Mouse (Mus musculus) c-Kit-positive CD71-negative TER-119-negative erythroid progenitor cells, embryonic 14.5 days (primary cell): Measurements from ENCODE around the gene Umad1.

Experiments used
- DNase-seq: peaks from one replicate; pipeline ENCODE4 v3.0.0-alpha.2; 2013; ENCODE audit warnings: low read depth

The Umad1 gene

DNA sequence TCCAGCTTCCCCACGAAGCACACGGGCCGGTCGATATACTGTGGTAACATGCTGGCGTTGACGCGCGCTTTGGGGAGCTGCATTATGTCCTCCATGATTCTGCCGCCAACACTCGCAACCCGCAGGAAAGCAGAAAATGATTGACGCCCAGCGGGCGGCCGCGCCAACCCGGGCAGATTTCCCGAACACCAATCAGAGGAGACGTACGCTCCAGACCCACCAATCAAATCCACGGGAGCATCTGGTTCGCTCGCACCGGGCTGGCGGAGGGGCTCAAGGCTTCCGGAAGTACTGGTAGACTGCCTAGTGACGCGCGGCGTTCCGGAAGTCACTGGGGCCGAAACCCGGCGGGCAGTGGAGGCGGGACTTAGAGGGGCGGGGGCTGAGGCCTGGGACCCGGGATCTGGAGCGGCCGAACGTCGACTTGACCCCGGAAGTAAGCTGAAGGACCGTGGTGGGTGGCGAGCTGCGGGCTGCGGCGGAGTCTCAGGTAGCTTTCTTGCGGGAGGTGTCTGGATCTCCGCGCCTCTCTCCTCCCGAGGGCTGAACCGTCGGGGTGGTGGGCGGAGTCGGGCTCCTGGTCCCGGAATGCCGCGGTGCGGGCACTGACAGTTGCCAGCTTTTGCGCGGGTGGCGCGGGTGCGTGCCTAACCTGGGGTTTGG, at the start of gene Umad1, which contains the start of the genes Rpa3 and Gm45062:
TSS of gene Umad1 (plus strand) at position 285 of the 663 bp plus-strand sequence.
TSS of gene Rpa3 (minus strand) at position 170 of the 663 bp plus-strand sequence.
TSS of gene Gm45062 (plus strand) at position 447 of the 663 bp plus-strand sequence.
- DNase-seq: peak; percentile 95

- no peak for DNase-seq
These were observed 49.3 kb upstream of the Umad1 start for GRCm38 (mm10) chr6:8209866-8210186.

DNA sequence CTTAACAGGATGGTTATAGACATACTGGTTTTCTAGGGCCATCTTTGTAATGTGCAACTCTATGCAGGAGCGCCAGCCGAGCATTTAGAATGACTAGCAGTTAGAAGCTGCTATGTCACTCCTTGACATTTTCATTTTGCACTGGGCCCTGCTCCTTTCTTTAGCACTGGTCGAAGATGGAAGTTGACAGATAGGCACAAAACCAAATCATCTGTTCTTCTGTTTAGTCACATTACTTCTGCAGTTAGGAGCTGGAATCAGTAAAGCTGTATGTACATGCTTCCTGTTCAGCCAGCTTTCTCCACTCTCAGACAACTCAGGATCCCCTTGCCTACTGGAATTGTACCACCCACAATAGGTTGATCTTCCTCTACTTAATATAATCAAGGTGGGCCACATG, 48.4 kb upstream of the Umad1 start:
- no peak for DNase-seq

DNA sequence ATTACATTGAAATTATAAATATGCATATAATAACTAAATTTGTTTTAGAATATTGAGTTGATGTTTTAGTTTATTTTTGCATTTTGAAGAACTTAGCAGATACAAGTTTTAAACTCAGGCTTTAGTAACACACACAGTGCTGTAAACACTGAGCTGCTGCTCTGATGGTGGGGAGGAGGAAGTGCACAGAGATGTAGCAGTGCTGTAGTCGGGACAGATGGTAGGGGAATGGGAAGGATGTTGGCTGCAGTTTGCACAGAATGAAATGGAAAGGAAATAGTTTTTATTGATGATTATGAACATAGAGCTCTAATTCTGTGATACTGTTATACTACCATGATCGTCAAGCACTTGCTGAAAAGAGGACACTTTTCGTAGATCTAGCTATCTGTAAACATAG, 32.1 kb upstream of the Umad1 start:
- no peak for DNase-seq

- DNase-seq: no peak
These were observed 30.5 kb upstream of the Umad1 start for GRCm38 (mm10) chr6:8228596-8228995.

GRCm38 (mm10) chr6:8258316-8258715, 772 bp upstream of the Umad1 start:
- DNase-seq: no peak

- DNase-seq: no peak
These were observed 568 bp downstream of the Umad1 start for GRCm38 (mm10) chr6:8259667-8260044.

- DNase-seq: no peak
These were observed 12.0 kb downstream of the Umad1 start for GRCm38 (mm10) chr6:8271047-8271446.

- no peak for DNase-seq
These were observed 15.4 kb downstream of the Umad1 start for GRCm38 (mm10) chr6:8274387-8275054.

DNA sequence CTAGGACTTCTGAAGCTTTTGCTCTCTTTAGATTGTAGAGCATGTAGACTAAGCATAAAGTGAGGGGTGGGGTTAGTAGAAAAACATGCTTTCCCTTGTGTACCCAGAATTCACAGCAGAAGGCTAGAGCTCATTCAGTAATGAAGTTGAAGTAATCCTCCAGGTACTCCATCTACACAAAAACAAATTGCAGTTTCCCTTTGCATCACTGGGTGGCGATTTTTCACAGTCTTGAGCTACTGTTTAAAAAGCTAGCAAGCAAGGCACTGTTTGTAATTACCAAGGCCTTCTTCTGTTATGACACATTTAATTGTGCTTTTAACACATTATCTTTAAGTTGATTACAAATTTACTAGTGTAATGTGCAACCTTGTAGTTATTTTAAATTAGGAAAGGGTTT, 16.0 kb downstream of the Umad1 start:
- peak; percentile 49 for DNase-seq

- no peak for DNase-seq
These were observed 17.3 kb downstream of the Umad1 start for GRCm38 (mm10) chr6:8276431-8276830.

- DNase-seq: no peak
These were observed 19.4 kb downstream of the Umad1 start for GRCm38 (mm10) chr6:8278426-8279002.

DNA sequence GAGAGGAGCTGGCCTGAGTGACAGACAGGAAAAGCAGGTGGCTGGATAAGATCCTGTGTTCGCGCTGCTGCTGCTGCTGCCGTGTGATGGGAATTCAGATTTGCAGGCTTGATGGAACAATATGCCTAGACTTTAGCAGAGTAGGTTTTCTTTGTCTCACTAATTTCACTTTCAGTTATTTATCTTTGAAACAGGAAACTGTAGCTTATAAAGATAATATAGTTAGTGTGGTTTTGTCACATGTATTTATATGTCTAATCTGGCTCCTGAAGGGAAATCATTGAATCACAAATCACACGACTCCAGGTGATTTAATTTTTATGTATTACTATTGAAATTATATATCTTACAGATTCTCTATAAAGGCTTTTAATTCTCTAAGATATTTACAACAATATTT, 24.2 kb downstream of the Umad1 start:
- no peak for DNase-seq

DNA sequence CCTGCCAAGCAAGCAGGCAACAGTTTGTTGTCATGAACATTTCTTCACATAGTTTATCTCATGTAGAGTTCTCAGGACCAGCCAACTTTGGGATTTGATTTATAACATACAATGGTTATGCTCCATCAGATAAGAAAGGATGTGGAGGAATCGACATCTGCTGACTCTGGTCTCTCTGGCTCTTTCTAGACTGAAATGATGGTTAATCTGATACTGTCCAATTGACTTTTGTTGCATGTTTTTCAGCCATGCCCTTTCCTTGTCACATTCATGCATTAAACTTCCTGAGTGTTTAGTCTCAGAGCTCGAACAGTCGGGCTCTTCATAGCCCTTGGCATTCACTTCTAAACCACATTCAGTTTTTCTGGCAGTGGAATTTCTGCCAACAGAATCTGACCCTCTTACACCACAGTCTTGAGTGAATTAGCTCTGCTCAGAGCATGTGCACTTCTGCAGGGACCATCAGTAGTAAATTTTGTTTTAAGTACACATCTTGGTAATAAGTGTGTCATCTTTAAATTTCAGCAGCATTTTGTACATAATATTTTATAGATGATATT, 26.4 kb downstream of the Umad1 start:
- no peak for DNase-seq

- DNase-seq: no peak
These were observed 27.1 kb downstream of the Umad1 start for GRCm38 (mm10) chr6:8286146-8286545.

- no peak for DNase-seq
These were observed 29.9 kb downstream of the Umad1 start for GRCm38 (mm10) chr6:8288755-8289580.

DNA sequence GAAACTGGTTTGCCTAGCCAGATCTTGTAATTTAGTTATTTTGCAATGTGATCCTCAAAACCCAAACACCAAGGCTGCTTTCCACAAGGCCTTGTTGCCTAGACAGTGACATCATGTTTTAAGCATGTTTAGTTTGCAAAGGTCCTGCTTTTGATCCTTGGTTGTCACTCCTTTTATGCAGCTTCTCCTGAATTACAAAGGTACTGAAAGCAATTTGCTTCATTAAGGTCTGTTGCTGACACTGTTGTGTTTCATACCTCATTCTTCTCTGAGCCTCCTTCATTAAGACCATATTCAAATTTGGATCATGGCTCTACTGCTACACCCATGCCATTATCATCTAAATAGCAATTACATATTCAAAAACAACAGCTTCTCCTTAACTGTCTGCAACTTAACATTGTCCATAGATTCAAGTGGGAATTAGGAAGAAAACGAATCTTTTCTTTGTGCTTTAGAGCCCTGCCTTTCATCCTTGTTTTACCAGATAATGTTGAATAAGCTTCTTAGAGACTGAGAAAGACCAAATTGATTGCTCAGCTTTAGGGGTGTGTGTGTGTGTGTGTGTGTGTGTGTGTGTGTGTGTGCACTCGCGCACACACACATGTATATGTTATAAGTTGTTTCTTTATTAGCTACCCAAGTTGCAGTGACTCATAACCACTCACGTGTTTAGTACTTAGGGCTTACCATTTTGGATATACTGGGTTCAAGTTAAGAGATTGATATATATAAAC, 35.1 kb downstream of the Umad1 start:
- DNase-seq: no peak

DNA sequence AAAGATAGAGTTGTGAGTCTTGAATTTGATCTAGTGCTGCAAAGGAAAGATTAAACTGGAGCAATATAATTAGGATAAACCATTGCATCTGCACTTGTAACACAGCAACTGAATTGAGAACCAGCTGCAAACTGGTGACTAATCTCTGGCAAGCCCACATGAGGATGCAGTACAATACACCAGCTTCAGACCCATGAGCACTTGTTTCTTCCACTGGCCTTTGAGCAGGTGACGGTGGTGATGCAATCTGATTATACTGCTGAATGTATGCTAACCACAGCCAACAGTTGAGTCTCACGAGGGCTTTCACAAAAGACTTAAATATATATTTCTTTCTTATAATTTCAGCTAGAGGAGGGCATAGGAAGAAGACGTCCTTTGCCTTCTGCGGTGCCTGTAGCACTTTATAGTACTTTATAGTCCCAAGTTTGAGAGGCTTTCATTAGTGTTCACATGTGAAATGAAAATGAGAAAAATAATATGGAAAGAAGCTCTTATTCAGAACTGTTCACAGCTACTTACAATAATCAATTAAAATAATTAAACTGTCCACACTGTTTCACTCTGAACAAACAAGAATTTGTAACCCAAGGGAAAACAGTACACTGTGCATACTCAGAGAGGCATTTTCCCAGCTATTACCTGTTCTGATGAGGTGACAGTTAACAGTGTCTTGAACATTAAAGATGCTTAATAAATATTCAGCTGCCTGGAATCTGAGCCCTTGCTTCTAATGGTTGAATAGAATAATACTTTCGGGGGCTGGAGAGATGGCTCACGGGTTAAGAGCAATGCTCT, 40.2 kb downstream of the Umad1 start:
- DNase-seq: no peak

DNA sequence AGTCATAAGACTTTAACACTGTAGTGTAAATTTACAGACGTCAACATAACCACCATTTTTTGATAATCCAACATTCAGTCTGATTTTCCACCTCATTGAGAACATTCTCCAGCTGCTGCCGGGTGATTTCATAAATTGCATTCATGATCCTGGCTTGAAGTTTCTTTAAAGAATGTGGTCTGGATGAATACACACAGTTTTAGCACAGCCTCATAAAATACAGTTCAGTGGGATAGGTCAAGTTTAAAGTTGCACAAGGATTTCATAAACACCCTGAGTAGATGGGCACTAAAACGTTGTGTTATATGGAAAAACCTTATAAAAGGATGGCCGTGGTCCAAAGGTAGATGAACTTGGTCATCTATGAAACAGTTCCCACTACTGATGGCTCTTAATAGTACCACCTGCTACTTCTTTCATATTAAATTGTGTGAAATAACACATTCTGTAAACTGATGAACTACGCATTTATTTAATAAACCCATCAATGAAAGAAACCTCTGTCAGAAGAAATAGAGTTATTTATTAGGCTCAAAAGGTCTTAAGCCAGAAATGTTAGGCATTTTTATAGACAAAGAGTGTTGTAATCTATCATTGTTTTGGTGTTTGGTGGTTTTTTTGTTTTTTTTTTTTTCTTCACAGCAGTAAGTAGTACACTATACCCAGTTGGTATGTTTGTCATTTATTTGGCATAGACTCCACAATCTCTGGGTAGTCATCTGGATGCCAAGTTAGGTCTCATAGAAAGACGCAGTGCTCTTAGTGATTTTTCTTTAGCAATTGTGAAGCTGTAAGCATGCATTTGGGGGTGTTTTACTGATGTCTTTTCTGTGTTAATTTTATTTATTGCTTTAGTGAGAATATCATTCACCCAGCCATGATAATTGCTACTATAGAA, 49.0 kb downstream of the Umad1 start:
- no peak for DNase-seq

- DNase-seq: no peak
These were observed 53.5 kb downstream of the Umad1 start for GRCm38 (mm10) chr6:8312554-8312953.
